Mouse (Mus musculus): ENCODE measurements around the gene Lgalsl.

Lgalsl gene

GRCm38 (mm10) chr11:20830686-20831505 is at the start of gene Lgalsl:
Gene Lgalsl, minus strand, starts transcription at chr11:20831056.
- DNase-seq: peak; percentile 88 to 89

- peak; percentile 69 to 80 for DNase-seq
These were observed 47.8 kb upstream of the Lgalsl start for GRCm38 (mm10) chr11:20878644-20879043.

GRCm38 (mm10) chr11:20877578-20878096 is 46.8 kb upstream of the Lgalsl start:
- DNase-seq: no peak

GRCm38 (mm10) chr11:20873386-20873785 is 42.5 kb upstream of the Lgalsl start:
- DNase-seq: no peak

- DNase-seq: no peak
These were observed 42.1 kb upstream of the Lgalsl start for GRCm38 (mm10) chr11:20872911-20873310.

GRCm38 (mm10) chr11:20872444-20872843 is 41.6 kb upstream of the Lgalsl start:
- DNase-seq: no peak

- no peak for DNase-seq
These were observed 39.1 kb upstream of the Lgalsl start for GRCm38 (mm10) chr11:20869927-20870326.

GRCm38 (mm10) chr11:20865450-20865849 is 34.6 kb upstream of the Lgalsl start:
- no peak for DNase-seq

GRCm38 (mm10) chr11:20864647-20865046 is 33.8 kb upstream of the Lgalsl start:
- no peak for DNase-seq

- DNase-seq: no peak
These were observed 31.2 kb upstream of the Lgalsl start for GRCm38 (mm10) chr11:20862101-20862500.

- no peak for DNase-seq
These were observed 29.5 kb upstream of the Lgalsl start for GRCm38 (mm10) chr11:20860351-20860750.

- no peak for DNase-seq
These were observed 29.0 kb upstream of the Lgalsl start for GRCm38 (mm10) chr11:20859858-20860257.

GRCm38 (mm10) chr11:20858921-20859668 is 28.2 kb upstream of the Lgalsl start:
- peak; percentile 80 to 88 for DNase-seq

- DNase-seq: no peak
These were observed 27.1 kb upstream of the Lgalsl start for GRCm38 (mm10) chr11:20857921-20858320.

- DNase-seq: no peak
These were observed 23.3 kb upstream of the Lgalsl start for GRCm38 (mm10) chr11:20854032-20854741.

GRCm38 (mm10) chr11:20850196-20850595 is 19.3 kb upstream of the Lgalsl start:
- peak in 1 of 2 experiments; percentile 12 for DNase-seq

- DNase-seq: no peak
These were observed 18.5 kb upstream of the Lgalsl start for GRCm38 (mm10) chr11:20849403-20849802.

- no peak for DNase-seq
These were observed 6.5 kb upstream of the Lgalsl start for GRCm38 (mm10) chr11:20837366-20837765.

GRCm38 (mm10) chr11:20831600-20832137 is 813 bp upstream of the Lgalsl start:
- peak; percentile 16 to 36 for DNase-seq

GRCm38 (mm10) chr11:20829993-20830685 is 717 bp downstream of the Lgalsl start:
- peak in 1 of 2 experiments; percentile 15 for DNase-seq

GRCm38 (mm10) chr11:20829056-20829686 is 1.7 kb downstream of the Lgalsl start:
- DNase-seq: peak in 1 of 2 experiments; percentile 8

GRCm38 (mm10) chr11:20823961-20824360 is 6.9 kb downstream of the Lgalsl start:
- DNase-seq: no peak

Measured in cerebellum, postnatal 10 days (tissue).